Mouse (Mus musculus) layer of hippocampus, adult 6 months (tissue): ENCODE results near the gene Gm8369. TPM values are rescaled to one million over a fixed set of nuclear protein-coding genes. Genes with fewer than 3 reads are reported as not detected.

Experiments
- long read RNA-seq, 2 experiments: library from polyadenylated mRNA; unstranded; transcript quantifications; one replicate each; pipeline ENCODE4 v2.0.0; 2019 to 2020
- polyA plus RNA-seq: library from polyadenylated mRNA; unstranded; fragments of <200 nt; fragmentation: Nextera tagmentation; gene quantifications from 2 replicates; pipeline ENCODE4 v1.2.3, GENCODE M21; 2021

The Gm8369 gene
- 0.40 TPM in 1 of 2 replicates, not detected in the other for polyA plus RNA-seq
- long read RNA-seq, experiment 1, result 0 reads
- long read RNA-seq, experiment 2, result 0 reads

GRCm38 (mm10) chr19:11485746-11486145 is at the start of gene Gm8369:
TSS of gene Gm8369 (plus strand) at chr19:11485938.

GRCm38 (mm10) chr19:11443338-11443737 is 42.4 kb upstream of the Gm8369 start, which contains the start of gene Ms4a4b:
TSS of gene Ms4a4b (plus strand) at chr19:11443553.

GRCm38 (mm10) chr19:11469215-11469614 is 16.5 kb upstream of the Gm8369 start, which contains the start of gene Ms4a6c:
TSS of gene Ms4a6c (plus strand) at chr19:11469366.

GRCm38 (mm10) chr19:11516246-11516645 is 30.5 kb downstream of the Gm8369 start, which contains the start of gene Ms4a6b:
TSS of gene Ms4a6b (plus strand) at chr19:11516512.

GRCm38 (mm10) chr19:11536593-11536992 is 50.9 kb downstream of the Gm8369 start, which contains the start of gene Ms4a4d:
TSS of gene Ms4a4d (plus strand) at chr19:11536801.

Other genes with a start within 250 kb of the Gm8369 start
- not detected in 2 replicates for gene Ms4a1, start 219.7 kb upstream of the Gm8369 start, polyA plus RNA-seq
- not detected in 2 replicates for gene Ms4a5, start 202.1 kb upstream of the Gm8369 start, polyA plus RNA-seq
- gene Ms4a14, start 171.5 kb upstream of the Gm8369 start, polyA plus RNA-seq, result not detected in 2 replicates
- 0.95 and 1.3 TPM in 2 replicates for gene Ms4a7, start 149.8 kb upstream of the Gm8369 start, polyA plus RNA-seq
- gene Ms4a4a, start 110.4 kb upstream of the Gm8369 start, polyA plus RNA-seq, result 0.30 TPM in 1 of 2 replicates, not detected in the other
- 0.15 and 0.60 TPM in 2 replicates for gene Ms4a4c, start 81.2 kb upstream of the Gm8369 start, polyA plus RNA-seq
- gene Ms4a4b, start 42.4 kb upstream of the Gm8369 start, polyA plus RNA-seq, result 0.23 TPM in 1 of 2 replicates, not detected in the other
- 0.92 and 1.4 TPM in 2 replicates for gene Ms4a6c, start 16.6 kb upstream of the Gm8369 start, polyA plus RNA-seq
- 2.0 and 2.5 TPM in 2 replicates for gene Ms4a6b, start 30.6 kb downstream of the Gm8369 start, polyA plus RNA-seq
- not detected in 2 replicates for gene Ms4a4d, start 50.9 kb downstream of the Gm8369 start, polyA plus RNA-seq
- gene Ms4a6d, start 118.9 kb downstream of the Gm8369 start, polyA plus RNA-seq, result 1.5 and 1.8 TPM in 2 replicates
- gene Ms4a2, start 137.8 kb downstream of the Gm8369 start, polyA plus RNA-seq, result not detected in 2 replicates
- not detected in 2 replicates for gene Ms4a3, start 154.9 kb downstream of the Gm8369 start, polyA plus RNA-seq
- not detected in 2 replicates for gene Oosp2, start 174.6 kb downstream of the Gm8369 start, polyA plus RNA-seq
- not detected in 2 replicates for gene Oosp1, start 205.2 kb downstream of the Gm8369 start, polyA plus RNA-seq
- not detected in 2 replicates for gene Oosp3, start 211.1 kb downstream of the Gm8369 start, polyA plus RNA-seq